Mouse (Mus musculus): ENCODE measurements around the gene Parva. TPM values are rescaled to one million over a fixed set of nuclear protein-coding genes. Genes with fewer than 3 reads are reported as not detected.
A peak's percentile ranks its signal among the peaks of the same experiment; 100 is the strongest.

Parva gene
- total RNA-seq (2021): 10 to 100 TPM; 47.7 to 49.8 TPM

GRCm38 (mm10) chr7:112427357-112428157 lies at the start of gene Parva:
TSS of gene Parva (plus strand) at chr7:112427505.
- peak; percentile 38 to 46 for DNase-seq (ENCODE audit: extremely low spot score in 1 of 2, low spot score in 1 of 2)

- no peak for DNase-seq (ENCODE audit: extremely low spot score in 1 of 2, low spot score in 1 of 2)
Observed at GRCm38 (mm10) chr7:112378056-112378455, 49.2 kb upstream of the Parva start.

GRCm38 (mm10) chr7:112378476-112378875 lies 48.8 kb upstream of the Parva start:
- peak in 1 of 2 experiments; percentile 33 for DNase-seq (ENCODE audit: extremely low spot score in 1 of 2, low spot score in 1 of 2)

GRCm38 (mm10) chr7:112386521-112386920 lies 40.8 kb upstream of the Parva start:
- no peak for DNase-seq (ENCODE audit: extremely low spot score in 1 of 2, low spot score in 1 of 2)

GRCm38 (mm10) chr7:112387876-112388275 lies 39.4 kb upstream of the Parva start:
- DNase-seq (ENCODE audit: extremely low spot score in 1 of 2, low spot score in 1 of 2): no peak

GRCm38 (mm10) chr7:112388363-112388875 lies 38.9 kb upstream of the Parva start:
- DNase-seq (ENCODE audit: extremely low spot score in 1 of 2, low spot score in 1 of 2): no peak

- DNase-seq (ENCODE audit: extremely low spot score in 1 of 2, low spot score in 1 of 2): no peak
Observed at GRCm38 (mm10) chr7:112389611-112390251, 37.6 kb upstream of the Parva start.

- no peak for DNase-seq (ENCODE audit: extremely low spot score in 1 of 2, low spot score in 1 of 2)
Observed at GRCm38 (mm10) chr7:112390252-112390936, 36.9 kb upstream of the Parva start.

GRCm38 (mm10) chr7:112390937-112391605 lies 36.2 kb upstream of the Parva start:
- DNase-seq (ENCODE audit: extremely low spot score in 1 of 2, low spot score in 1 of 2): no peak

- DNase-seq (ENCODE audit: extremely low spot score in 1 of 2, low spot score in 1 of 2): no peak
Observed at GRCm38 (mm10) chr7:112397786-112398185, 29.5 kb upstream of the Parva start.

- no peak for DNase-seq (ENCODE audit: extremely low spot score in 1 of 2, low spot score in 1 of 2)
Observed at GRCm38 (mm10) chr7:112399425-112400170, 27.7 kb upstream of the Parva start.

- DNase-seq (ENCODE audit: extremely low spot score in 1 of 2, low spot score in 1 of 2): peak; percentile 53 to 77
Observed at GRCm38 (mm10) chr7:112400175-112400574, 27.1 kb upstream of the Parva start.

GRCm38 (mm10) chr7:112405061-112405460 lies 22.2 kb upstream of the Parva start:
- DNase-seq (ENCODE audit: extremely low spot score in 1 of 2, low spot score in 1 of 2): no peak

GRCm38 (mm10) chr7:112405578-112405977 lies 21.7 kb upstream of the Parva start:
- no peak for DNase-seq (ENCODE audit: extremely low spot score in 1 of 2, low spot score in 1 of 2)

- DNase-seq (ENCODE audit: extremely low spot score in 1 of 2, low spot score in 1 of 2): peak in 1 of 2 experiments; percentile 43
Observed at GRCm38 (mm10) chr7:112407597-112407996, 19.7 kb upstream of the Parva start.

- DNase-seq (ENCODE audit: extremely low spot score in 1 of 2, low spot score in 1 of 2): no peak
Observed at GRCm38 (mm10) chr7:112409991-112410390, 17.3 kb upstream of the Parva start.

- no peak for DNase-seq (ENCODE audit: extremely low spot score in 1 of 2, low spot score in 1 of 2)
Observed at GRCm38 (mm10) chr7:112413286-112413685, 14.0 kb upstream of the Parva start.

- no peak for DNase-seq (ENCODE audit: extremely low spot score in 1 of 2, low spot score in 1 of 2)
Observed at GRCm38 (mm10) chr7:112416058-112416526, 11.2 kb upstream of the Parva start.

GRCm38 (mm10) chr7:112416730-112417513 lies 10.4 kb upstream of the Parva start:
- DNase-seq (ENCODE audit: extremely low spot score in 1 of 2, low spot score in 1 of 2): no peak

All from layer of hippocampus, postnatal 25 days (tissue).